Mouse (Mus musculus): Measurements from ENCODE around the gene Pmm2.

- TF ChIP-seq CTCF (IDR thresholded peaks at IDR 0.05; ENCODE audit: control insufficient read depth, insufficient read depth, insufficient replicate concordance, low read depth, low read length): no peak
- TF ChIP-seq POLR2A (IDR thresholded peaks at IDR 0.05; ENCODE audit: control insufficient read depth, low read depth, low read length): no peak
These were observed 40.6 kb downstream of the Pmm2 start for GRCm38 (mm10) chr16:8678035-8678434.
